Mouse (Mus musculus) layer of hippocampus, postnatal 14 days (tissue): ENCODE measurements around the gene Zfp513. TPM values are rescaled to one million over a fixed set of nuclear protein-coding genes. Genes with fewer than 3 reads are reported as not detected.
A peak's percentile ranks its signal among the peaks of the same experiment; 100 is the strongest.

ENCODE experiments used
- DNase-seq, 2 experiments: peaks; one replicate each; pipeline ENCODE4 v3.0.0; 2021 to 2022; ENCODE audit warnings: low spot score in 2 of 2, mixed read lengths in 1 of 2
- total RNA-seq, 2 experiments: library from RNA; stranded (reverse); gene quantifications; 2 replicates each; pipeline ENCODE4 v1.2.3; 2021

The Zfp513 gene
- total RNA-seq, 2 experiments from 2014 or later = 25.5 to 31.3 TPM

DNA sequence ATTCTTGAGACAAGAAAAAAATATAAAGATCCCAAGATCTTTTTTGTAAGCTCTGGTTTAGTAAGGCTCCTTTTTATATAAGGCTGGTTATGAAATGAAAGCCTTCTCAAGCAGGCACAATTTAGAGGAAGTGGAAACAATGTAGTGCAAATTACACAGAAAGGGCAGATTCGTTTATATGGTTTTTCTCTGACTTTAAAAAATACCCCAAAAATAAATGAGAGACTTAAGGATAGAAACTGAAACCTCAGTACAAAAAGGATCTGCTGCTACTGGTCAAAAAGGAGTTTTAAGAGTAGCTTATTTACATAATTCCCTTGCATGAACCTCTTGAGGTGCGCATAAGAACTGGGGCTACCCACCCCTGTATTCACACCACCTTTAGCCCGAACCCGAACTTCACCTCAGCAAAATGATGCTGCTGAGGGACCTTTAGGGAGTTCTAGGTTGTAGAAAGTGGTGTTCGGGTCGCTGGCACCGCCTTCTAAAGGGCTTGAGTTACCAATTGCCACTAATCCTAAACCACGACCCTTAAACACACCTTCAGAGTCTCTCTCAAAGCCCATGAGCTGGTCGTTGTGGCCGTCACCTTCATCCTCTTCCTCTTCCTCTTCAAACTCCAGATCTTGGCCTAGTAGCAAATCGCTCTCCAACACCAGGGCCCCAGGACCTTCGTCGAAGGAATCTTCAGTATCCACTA is 911 bp downstream of the Zfp513 start:
- DNase-seq = no peak

GRCm38 (mm10) chr5:31200327-31200768 is 1.8 kb downstream of the Zfp513 start:
- no peak for DNase-seq

DNA sequence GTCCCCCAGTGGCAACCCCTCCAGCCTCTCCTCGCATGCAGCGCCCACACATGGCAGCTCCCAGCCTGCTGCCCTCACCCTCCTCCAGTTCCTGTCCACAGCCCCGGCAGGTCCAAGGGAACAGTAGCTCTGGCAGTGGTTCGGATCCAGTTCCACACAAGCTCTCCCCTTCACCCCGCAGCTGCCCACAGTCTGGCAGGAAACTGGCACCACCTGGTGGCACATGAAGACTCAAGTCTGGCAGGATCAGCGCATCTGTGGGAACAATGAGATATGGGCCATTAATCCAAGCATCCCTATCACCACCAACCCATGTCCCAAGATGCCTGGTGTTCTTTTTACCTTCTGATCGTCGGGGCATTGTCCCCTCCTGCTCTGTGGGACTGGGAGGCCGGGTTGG is 2.2 kb downstream of the Zfp513 start:
- no peak for DNase-seq

DNA sequence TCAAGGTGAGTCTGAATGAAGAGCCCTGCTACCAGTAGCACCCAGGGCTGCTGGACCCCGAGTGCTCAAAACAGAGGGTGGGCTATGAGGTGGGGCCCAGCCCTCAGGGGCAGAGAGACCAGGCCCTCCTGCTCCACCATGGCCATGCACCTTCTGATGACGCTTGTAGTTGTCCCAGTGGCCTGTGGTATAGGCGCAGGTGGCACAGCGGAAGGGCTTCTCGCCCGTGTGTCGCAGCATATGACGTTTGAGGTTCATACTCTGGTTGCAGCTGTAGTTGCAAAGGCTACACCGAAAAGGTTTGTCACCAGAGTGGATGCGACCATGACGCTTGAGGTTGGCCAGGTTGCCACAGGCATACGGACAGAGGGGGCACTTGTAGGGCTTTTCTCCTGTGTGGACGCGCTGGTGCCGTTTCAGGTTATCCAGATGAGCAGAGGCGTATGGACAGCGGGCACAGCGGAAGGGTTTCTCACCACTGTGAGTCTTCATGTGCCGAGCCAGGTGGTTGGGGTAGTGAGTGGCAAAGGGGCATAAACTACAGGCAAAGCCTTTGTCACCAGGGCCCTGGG is 2.7 kb downstream of the Zfp513 start:
- no peak for DNase-seq

DNA sequence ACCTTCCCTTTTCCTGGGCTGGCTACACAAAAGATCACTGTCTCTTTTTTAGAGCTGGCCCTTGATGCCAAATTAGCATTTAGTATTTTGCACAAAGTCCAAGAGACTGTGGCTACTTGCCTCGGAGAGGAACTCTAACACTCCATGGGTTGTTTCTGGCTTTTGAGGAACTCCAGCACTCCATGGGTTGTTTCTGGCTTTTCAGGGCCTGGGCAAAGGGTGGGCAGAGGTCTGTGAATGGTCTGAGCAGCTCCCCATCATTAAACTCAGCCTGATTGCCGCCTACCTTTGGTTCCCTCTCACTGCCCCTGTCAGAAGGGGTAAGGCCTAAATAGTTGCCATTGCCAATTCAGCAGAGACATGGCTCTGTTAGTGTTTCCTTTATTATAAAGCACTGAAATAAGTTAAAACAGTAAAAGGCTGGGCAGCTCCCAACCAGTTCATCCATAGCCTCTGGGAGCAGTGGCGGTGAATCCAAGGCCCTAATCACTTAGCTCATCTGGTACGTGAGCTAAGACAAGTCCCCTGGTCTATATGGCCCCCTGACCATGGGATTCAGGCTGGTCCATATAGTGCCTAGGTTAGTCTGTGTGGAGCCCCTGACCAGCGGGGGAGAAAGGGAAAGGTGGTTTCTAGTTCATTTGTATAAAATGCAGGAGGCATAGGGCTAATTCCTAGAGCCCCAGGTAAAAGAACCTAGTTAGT is 3.3 kb downstream of the Zfp513 start:
- DNase-seq = no peak

GRCm38 (mm10) chr5:31198170-31198569 is 3.9 kb downstream of the Zfp513 start:
- DNase-seq = no peak

- DNase-seq = no peak
Observed at GRCm38 (mm10) chr5:31197072-31197471, 5.0 kb downstream of the Zfp513 start.

GRCm38 (mm10) chr5:31196207-31196606 is 5.9 kb downstream of the Zfp513 start:
- DNase-seq = no peak

DNA sequence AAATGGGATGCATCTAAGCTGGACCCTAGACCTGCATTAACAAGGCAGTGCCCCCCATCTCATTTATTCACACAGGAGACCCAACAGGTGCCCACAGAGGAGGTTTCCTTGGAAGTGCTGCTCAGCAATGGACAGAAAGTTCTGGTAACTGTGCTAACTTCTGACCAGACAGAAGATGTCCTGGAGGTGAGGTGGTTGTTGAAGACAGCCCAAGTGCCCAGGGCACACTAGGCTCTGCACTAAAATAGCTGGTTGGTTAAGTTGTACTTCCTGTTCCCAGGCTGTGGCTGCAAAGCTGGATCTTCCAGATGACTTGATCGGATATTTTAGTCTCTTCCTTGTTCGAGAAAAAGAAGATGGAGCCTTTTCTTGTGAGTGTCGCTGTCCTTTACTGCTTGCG is 6.4 kb downstream of the Zfp513 start:
- no peak for DNase-seq

- DNase-seq = no peak
Observed at GRCm38 (mm10) chr5:31194486-31195485, 7.3 kb downstream of the Zfp513 start.

- no peak for DNase-seq
Observed at GRCm38 (mm10) chr5:31193631-31194281, 8.3 kb downstream of the Zfp513 start.

DNA sequence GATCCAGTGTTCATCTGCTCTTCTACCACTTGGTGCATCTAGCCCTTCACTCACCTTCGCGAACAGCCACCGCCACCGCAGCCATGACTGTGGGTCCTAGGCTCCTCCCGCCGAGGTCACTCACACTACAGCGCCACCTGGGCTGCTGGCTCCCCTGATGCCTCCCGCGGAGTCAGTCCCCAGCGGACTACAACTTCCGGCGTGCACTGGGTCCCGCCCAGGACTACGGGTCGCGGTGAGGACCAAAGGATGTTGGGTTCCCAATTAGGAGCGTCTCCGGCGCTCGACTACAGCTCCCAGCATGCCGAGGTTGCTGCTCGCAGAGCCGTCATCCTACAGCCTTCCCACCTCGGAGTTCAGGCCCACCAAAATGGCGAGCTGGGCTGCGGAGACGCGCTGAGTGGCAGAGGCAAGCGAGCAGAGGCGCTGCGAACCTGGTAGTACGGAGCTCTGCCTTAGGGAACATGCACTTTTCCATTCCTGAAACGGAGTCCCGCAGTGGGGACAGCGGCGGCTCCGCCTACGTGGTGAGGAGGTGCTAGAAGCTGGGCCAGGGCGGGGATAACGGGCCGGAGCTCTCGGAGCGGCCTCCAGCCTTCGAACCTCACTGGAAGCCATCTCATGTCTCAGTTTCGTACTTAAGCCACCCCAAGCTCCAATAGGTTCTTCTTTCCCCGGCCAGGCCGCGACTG is 9.0 kb downstream of the Zfp513 start, which contains the start of the genes Snx17 and Eif2b4:
Gene Snx17, plus strand, starts transcription at position 289 of the 692 bp plus-strand sequence.
Gene Eif2b4, minus strand, starts transcription at position 492 of the 692 bp plus-strand sequence.
- DNase-seq = peak; percentile 98 to 100

- no peak for DNase-seq
Observed at GRCm38 (mm10) chr5:31192045-31192938, 9.8 kb downstream of the Zfp513 start.

DNA sequence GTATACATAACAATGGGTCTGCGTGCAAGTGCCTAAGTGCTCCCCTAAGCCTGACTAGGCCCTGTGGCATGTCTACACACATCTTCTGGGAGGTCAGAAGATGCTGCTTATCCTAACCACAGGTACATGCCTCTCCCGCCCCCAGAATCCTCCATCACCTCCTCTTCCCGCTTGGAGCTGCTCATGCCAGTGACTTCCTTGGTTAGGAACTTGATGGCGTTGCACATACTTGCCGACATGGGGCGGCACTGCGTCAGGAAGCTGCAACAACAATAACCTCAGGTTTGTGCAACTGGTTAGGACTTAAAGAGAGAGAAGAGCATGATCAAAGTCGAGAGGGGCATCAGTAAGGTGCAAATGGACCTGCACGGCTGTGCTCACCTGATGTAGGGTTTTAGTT is 11.9 kb downstream of the Zfp513 start:
- no peak for DNase-seq

- DNase-seq = no peak
Observed at GRCm38 (mm10) chr5:31188223-31188840, 13.8 kb downstream of the Zfp513 start.

DNA sequence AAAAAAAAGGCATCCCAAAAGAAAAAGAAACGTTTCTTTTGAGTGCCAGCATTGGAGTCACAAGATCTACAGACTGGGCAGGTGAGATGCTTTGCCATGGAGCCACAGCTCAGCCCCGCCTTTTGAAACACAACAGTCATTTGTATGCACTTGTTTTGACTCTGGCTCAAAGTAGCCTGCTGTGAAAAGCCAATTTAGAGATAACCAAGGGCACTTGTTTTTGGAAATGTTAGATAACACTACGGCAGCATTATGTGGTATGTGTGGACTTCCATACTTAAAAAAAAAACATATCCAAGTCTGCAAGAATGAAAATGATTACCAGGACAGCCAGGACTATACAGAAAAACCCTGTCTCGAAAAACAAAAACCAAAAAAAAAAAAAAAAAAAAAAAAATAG is 18.4 kb downstream of the Zfp513 start:
- DNase-seq = no peak

DNA sequence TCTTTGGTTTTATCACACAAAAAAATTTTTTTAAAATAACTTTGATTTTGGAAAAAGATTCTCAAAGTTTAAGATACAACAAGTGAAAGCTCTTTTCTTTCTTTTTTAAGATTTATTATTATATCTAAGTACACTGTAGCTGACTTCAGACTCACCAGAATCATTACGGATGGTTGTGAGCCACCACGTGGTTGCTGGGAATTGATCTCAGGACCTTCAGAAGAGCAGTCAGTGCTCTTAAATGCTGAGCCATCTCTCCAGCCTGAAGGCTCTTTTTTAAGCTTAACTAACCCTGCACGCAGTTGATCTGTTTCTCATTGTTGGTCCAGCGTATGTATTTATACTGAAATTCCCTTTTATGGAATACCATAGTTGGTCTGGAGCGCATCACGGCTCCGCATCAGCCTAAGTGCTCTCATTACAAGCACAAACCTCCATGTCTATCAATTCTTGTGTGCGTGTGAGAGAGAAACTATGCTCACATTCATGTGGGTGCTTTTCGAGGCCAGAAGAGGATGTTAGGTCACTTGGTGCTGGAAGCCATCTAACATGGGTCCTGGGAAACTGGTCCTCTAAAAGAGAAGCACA is 20.8 kb downstream of the Zfp513 start:
- DNase-seq = no peak
